Mouse (Mus musculus): Measurements from ENCODE around the gene Kiz. TPM values are rescaled to one million over a fixed set of nuclear protein-coding genes. Genes with fewer than 3 reads are reported as not detected.

Kiz gene
- total RNA-seq, 1 experiment from 2014 or later, result 35.2 TPM

DNA sequence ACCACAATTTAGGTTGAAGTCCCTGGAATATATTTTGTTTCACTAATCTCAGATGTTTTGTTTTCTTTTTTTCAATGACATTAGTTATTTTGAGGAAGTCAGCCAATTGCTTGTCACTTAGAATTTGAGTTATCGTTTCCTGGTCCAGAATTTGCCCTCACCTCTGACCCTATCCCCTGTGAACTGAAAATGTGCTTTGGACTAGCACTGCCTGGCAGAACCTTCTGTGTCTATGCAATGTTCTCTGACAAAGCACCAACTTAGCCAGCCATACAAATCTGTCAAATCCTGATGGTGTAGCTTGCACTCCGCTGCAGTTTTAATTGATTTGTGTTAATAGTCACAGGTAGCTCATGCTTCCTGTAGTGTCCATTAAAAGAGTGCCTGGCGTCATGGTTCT lies 10.1 kb downstream of the Kiz start:
- peak; percentile 50 for DNase-seq

DNA sequence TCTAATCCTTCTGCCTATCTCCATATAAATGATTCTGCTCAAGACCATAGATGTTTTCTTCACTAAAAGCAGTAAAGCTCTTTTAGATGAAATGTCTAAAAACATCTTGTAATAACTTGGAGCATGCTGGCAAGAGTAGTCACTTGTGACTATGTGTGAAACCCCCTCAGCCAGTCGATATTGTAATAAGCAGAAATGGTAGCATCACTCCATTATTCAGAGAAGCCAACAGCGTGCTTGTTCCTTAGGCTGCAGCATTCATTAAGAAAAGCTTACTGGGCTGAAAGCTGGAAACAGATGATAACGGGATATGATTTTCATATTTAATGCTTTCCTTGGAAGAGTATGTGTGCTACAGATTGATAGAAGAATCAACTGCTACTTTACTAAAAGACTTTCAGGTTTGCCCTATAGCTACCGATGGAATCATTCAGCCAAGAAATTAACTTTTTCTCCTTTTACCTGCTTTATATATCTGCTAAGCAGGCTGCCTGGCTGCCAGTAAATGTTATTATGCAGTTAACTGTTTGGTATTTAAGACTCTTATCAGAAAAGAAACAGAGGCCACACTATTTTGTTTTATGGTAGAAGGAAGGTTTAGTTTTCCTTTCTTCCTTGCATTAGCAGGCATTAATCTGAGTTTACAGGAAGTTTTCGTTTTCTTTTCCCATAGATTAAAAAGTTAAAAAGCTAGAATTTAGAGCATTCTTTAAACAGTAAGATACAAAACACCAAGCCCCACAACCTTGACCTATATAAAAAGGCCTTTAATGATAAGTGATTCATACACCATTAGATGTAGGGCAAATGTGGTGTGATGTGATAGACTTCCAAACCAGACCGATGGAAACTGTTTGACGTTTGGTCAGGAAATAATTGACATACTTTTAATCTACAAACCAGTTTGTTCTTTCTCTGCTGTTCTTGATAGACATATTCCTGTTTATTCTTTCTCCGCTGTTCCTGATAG lies 15.9 kb downstream of the Kiz start:
- no peak for DNase-seq

GRCm38 (mm10) chr2:146872697-146873096 lies 17.0 kb downstream of the Kiz start:
- DNase-seq, result no peak

- no peak for DNase-seq
Measured at GRCm38 (mm10) chr2:146873881-146874441, 18.3 kb downstream of the Kiz start.

DNA sequence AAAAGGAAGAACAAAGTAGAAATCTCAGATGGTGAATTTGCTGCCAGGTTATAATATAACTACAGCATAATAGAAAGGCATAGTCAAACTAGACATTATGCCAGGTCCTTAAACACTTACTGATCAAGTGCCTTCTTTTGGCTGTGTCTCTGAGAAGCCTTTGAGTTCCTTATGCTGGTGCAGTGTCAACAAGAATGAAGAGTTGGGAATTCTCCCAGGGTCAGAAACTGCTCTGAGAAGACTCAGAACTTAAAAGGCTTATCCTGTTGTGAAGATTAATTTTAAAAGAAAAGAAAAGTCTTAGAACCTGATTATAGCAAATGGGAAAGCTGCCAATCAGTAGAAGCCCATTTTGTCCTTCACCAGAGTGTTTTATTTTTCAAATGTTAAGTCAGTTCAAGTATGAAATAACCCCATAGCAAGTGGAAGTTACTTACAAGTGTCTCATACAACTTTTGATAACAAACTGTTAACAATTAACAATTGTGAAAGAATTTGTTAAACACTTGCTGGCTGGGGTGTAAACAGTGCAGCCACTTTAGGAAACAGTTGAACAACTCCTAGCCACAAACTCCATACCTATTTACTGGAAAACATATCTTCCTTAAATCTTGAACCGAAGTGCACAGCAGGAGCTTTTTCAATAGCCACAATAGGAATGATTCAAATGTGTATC lies 21.9 kb downstream of the Kiz start:
- DNase-seq, result no peak

- DNase-seq, result no peak
Measured at GRCm38 (mm10) chr2:146881623-146882022, 26.0 kb downstream of the Kiz start.

DNA sequence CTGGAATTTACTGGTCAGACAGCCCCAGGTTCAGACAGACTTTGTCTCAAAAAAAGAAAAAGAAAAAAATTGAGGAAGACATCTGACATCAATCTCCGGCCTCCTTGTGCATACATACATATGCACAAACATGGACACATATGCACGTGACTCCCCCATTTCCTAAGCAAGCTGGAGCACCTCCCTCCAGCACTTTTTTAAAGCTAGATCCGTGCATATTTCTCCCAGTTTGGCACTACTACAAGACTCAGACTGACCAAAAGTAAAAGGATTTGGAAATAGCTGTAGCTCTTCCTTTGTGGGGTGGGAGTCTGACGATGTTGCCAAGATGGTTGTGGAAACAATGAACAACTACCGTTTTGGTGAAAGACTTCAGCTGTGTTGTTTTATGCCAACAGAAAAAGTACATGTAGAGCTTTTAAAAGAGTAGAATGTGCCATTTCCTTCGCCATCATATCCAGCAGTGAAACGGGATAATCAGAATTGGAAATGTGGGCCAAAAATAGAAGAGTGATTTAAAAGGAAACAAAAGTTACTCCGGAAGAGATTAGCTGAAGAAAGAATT lies 28.7 kb downstream of the Kiz start:
- DNase-seq, result no peak

- no peak for DNase-seq
Measured at GRCm38 (mm10) chr2:146888786-146889414, 33.2 kb downstream of the Kiz start.

- DNase-seq, result peak; percentile 46
Measured at GRCm38 (mm10) chr2:146898977-146899376, 43.3 kb downstream of the Kiz start.

- DNase-seq, result no peak
Measured at GRCm38 (mm10) chr2:146916085-146916484, 60.4 kb downstream of the Kiz start.

DNA sequence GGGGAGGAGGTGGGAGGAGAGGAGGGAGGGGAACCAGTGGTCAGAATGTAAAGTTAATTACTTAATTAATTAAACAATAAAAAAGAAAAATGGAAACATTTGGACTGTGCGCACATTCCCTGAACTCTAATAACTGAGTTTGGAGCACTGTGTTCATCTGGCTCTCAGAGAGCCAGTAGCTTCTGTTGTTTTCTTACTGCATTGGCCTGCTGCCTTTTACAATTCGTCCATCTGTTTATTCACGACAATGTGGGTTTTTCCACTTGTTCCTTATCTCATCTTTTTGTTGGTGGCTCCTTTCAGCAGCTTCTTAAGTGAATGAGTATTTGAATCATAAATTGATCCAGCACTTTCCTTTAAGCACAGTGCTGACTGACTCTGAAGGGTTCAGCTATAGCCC lies 62.1 kb downstream of the Kiz start:
- no peak for DNase-seq

GRCm38 (mm10) chr2:146920375-146921160 lies 64.9 kb downstream of the Kiz start:
- no peak for DNase-seq

GRCm38 (mm10) chr2:146925296-146925695 lies 69.6 kb downstream of the Kiz start:
- no peak for DNase-seq

GRCm38 (mm10) chr2:146925846-146926245 lies 70.2 kb downstream of the Kiz start:
- DNase-seq, result no peak

GRCm38 (mm10) chr2:146948223-146948776 lies 92.6 kb downstream of the Kiz start:
- no peak for DNase-seq

DNA sequence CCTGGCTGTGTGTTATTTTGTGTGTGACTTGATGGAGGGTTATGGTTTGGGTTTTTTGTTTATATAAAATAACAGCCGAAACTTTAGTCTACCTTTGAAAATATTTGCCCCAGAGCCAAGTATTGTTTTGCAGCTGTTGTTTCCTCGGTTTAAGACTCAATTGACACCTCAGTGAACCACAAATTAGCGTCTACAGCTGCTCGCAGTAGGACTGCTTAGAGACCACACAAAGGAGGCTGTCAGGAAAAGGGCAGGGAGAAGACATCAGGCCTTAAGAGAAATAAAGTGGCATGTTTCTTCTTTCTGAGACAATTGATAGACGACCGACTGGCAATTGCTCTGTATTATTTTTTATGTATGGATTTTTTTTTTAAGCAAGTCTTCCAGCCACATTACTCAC lies 100.7 kb downstream of the Kiz start:
- no peak for DNase-seq

GRCm38 (mm10) chr2:146958398-146958911 lies 102.8 kb downstream of the Kiz start:
- no peak for DNase-seq

- DNase-seq, result peak; percentile 90
Measured at GRCm38 (mm10) chr2:146958951-146959821, 103.5 kb downstream of the Kiz start.

- DNase-seq, result no peak
Measured at GRCm38 (mm10) chr2:146975024-146975423, 119.4 kb downstream of the Kiz start.
